Mouse (Mus musculus) retina, adult 2 months (tissue): Measurements from ENCODE around the gene Col12a1.

ENCODE experiments used
- DNase-seq: peaks from one replicate; pipeline ENCODE4 v3.0.0-alpha.2; 2012; ENCODE audit warnings: low read depth, low spot score

The Col12a1 gene

DNA sequence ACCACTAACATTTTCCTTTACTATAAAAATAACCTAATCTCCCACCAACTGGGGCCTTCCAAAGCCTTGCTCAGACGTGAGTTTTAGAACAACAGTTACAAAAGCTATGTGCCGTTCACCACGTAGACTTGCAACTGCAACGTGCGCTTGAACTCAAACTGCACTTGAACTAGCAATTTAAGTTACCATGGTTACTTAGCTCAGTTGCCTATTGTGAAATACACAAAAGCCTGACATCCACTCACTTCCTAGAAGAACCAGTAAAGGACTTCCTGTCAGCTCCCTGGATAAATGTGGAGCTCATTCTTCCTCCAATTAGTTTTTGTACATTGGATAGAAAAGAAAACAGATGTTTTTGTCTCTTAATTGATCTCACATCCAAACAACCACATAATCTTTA, 112.9 kb downstream of the Col12a1 start:
- no peak for DNase-seq

- no peak for DNase-seq
Measured at GRCm38 (mm10) chr9:79604546-79604945, 114.1 kb downstream of the Col12a1 start.

DNA sequence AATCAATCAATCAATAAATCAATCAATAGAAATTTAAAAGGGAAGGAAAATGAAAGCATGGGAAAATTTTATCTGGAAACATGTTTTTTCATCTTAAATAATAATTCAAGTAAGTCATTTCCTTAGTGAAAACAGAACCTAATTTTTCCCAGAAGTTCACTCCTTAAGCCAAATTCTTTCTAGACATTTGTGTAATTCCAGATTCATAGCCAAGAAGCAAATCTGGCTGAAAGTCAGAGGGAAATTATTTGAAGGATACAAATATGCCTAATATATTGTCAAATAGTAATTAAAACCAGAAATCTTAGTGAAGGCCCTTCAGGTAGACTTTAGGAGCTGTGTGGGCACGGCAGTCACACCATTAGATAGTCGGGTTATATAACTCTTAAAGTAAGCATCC, 115.2 kb downstream of the Col12a1 start:
- DNase-seq, result no peak

GRCm38 (mm10) chr9:79600237-79600570, 118.4 kb downstream of the Col12a1 start:
- no peak for DNase-seq

- DNase-seq, result no peak
Measured at GRCm38 (mm10) chr9:79599395-79600236, 119.0 kb downstream of the Col12a1 start.

DNA sequence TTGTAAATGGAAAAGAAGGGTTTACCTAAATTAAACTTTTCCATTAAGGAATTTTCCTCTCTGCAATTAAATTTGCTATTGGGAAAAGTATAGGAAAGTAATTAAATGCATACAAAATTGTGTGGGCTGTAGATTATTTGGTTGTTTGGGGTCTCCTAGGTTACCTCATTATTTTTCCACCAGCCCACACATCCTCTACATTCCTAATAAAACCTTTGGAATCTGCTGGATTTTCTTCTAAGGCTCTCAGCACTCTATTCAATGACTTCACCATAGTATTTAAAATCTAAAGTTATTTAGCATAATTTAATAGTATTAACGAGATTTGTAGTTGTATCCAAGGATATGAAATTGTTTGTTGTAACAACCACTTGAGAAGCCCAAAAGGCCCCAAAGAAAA, 120.1 kb downstream of the Col12a1 start:
- no peak for DNase-seq

- DNase-seq, result no peak
Measured at GRCm38 (mm10) chr9:79586415-79587195, 132.0 kb downstream of the Col12a1 start.

- DNase-seq, result no peak
Measured at GRCm38 (mm10) chr9:79566838-79567237, 151.8 kb downstream of the Col12a1 start.

- DNase-seq, result no peak
Measured at GRCm38 (mm10) chr9:79553297-79553696, 165.3 kb downstream of the Col12a1 start.
